Mouse (Mus musculus) frontal cortex, adult 2 months (tissue): ENCODE data around the gene Ank2. TPM values are rescaled to one million over a fixed set of nuclear protein-coding genes. Genes with fewer than 3 reads are reported as not detected.

ENCODE experiments used
- DNase-seq, 2 experiments: peaks; one replicate each; pipeline ENCODE4 v3.0.0; 2022; ENCODE audit warnings: low spot score in 1 of 2; ENCODE audit errors: extremely low spot score in 1 of 2
- polyA plus RNA-seq: library from polyadenylated mRNA; depleted of rRNA; stranded (reverse); fragments of >200 nt; gene quantifications from 2 replicates; pipeline ENCODE4 v1.2.3, GENCODE M21; 2012

Gene Ank2
- polyA plus RNA-seq, 1 experiment: 402 TPM

GRCm38 (mm10) chr3:127200789-127201188, 298.4 kb downstream of the Ank2 start:
- no peak for DNase-seq

DNA sequence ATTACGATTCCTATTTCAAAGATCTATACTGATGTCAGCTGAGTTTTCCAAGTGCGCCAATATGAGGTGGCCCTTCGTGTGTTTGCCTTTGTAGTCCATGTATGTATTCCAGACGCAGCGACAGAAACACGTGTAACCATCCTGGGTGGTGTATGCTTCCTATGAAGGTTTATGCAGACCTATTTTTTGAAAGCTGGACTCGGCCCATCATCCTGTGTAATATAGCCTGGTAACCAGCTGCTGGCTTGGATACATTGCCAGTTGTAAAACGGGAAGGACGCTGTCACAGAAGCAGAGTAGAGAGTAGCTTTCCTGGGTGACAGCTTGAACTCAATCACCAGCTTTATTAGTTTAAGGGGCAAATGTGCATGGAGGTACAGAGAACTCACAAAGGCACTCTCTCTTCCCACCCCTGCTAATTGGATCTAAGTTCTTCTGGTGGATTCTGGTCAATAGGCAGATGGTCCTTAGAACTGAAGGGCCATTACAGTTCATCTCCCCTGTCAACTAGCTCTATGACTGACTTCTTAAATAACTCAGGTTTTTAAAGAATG, 300.0 kb downstream of the Ank2 start:
- DNase-seq: no peak

DNA sequence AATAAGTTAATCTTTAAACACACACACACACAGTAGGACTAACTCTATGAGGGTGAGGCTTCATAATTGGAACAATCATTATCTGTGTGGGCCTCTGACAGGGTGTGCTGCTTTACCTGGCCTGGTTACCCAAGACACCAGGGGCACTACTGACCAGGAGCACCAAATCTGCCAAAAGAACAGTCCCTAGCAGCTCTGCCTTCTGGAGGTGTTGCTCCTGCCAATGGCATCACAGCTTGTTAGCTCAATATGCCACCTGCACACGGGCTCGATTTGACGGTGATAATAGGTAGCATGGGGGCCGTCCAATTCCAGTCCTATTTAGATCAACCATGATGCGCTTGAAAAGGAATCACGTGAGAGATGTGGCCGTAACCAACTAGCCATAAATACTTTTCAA, 300.5 kb downstream of the Ank2 start:
- DNase-seq: no peak

DNA sequence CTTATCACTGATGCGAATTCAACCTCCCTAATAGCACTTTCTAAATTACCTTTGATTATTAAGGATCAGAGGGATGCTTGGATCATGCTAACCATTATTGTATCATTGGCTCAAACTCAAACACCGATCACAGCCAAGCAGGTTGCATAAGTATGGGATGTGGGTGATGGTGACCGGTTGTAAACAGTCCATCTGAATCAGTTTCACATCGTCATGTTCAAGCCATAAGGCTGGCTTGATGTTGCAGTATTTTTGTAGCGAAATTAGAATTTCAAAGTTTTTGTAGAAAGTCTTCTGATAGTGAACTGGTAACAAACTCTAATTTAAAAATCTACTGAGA, 310.4 kb downstream of the Ank2 start:
- DNase-seq: no peak

GRCm38 (mm10) chr3:127188086-127188788, 310.9 kb downstream of the Ank2 start:
- DNase-seq: no peak

DNA sequence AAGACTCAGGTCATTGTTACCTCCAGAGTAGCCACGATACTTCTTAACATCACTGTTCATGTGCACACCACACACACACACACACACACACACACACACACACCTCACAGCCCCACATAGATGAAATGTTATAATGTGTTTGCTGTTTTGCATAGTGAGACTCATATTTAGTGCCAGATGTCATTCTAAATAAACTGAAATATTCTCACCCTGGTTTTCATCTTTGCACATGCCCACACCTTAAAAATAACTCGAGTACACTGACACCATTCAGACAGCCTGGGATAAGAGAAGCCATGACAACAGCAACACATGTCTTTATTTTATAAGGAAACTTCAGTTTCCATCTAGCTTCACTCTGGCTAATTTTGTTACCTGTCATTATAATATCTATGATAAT, 312.1 kb downstream of the Ank2 start:
- DNase-seq: no peak

DNA sequence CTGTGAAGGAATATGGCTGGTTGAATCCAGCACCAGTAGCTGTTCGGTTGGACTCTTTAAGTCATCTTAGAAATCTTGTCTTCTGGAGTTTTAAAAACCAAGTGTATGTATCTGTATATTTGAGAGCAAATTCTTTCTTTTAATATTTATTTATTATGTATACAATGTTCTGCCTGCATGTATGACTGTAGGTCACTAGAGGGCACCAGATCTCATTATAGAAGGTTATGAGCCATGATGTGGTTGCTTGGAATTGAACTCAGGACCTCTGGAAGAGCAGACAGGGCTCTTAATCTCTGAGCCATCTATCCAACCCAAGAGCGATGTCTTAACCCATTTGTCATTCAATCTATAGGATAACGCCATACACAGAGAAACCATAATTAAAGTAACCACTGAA, 312.9 kb downstream of the Ank2 start:
- no peak for DNase-seq

GRCm38 (mm10) chr3:127183998-127184753, 315.0 kb downstream of the Ank2 start:
- peak in 1 of 2 experiments; percentile 59 for DNase-seq

DNA sequence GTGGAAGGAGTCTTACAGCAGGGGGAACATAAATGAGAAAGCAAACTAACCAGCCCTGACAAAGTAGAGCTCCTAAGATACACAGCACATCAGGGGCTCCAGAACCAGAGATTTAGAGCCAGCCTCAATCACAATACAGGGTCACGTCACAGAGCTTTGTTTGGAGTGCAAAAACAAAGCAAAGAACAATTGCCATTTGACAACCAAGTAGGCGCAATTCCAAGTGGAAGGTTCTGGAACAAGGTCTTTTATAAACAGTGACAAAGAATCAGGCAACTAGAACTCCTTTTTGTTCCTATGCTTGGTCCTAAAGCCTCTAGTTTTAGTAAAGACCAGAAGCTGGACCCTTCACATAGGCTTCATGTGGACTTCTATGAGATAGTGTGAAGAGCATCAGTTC, 326.5 kb downstream of the Ank2 start:
- no peak for DNase-seq

- DNase-seq: no peak
These were observed 328.9 kb downstream of the Ank2 start for GRCm38 (mm10) chr3:127170246-127170645.

DNA sequence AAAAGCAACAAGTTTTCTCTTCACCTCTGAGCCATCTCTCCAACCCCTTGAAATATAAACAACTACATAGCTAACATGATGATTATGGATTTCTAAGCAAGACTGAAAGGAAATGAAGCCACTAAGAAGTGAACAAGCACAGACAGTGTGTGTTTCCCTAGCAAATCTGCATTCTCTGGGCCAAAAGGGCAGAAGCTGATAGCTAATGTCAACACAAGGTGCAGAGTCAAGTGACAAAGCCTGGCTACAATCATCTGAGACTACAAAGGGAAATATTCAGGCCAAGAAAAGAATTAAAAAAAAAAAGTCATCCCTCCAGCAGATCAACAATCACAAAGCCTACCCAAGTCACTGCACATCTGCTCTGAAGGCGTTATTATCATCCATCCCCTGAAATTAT, 330.0 kb downstream of the Ank2 start:
- DNase-seq: no peak

DNA sequence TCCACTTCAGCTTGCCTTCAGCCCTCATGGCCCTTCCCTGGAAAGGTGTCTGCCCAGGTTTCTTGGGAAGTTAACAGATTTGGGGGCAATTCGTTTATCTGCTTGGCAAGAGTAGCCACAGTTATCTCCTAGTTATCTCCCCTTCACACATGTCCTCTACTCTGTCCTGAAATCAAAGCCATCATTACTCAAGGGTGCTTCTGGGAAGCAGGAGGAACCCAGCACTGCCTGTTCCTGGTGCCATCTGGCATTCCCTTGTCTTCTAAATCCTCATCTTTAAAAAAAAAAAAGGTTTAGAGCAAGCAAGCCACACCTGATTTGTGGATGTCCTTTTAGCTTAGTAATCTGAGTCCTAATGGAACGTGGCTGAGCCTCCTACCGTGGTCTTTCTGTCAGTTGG, 335.4 kb downstream of the Ank2 start:
- DNase-seq: no peak

DNA sequence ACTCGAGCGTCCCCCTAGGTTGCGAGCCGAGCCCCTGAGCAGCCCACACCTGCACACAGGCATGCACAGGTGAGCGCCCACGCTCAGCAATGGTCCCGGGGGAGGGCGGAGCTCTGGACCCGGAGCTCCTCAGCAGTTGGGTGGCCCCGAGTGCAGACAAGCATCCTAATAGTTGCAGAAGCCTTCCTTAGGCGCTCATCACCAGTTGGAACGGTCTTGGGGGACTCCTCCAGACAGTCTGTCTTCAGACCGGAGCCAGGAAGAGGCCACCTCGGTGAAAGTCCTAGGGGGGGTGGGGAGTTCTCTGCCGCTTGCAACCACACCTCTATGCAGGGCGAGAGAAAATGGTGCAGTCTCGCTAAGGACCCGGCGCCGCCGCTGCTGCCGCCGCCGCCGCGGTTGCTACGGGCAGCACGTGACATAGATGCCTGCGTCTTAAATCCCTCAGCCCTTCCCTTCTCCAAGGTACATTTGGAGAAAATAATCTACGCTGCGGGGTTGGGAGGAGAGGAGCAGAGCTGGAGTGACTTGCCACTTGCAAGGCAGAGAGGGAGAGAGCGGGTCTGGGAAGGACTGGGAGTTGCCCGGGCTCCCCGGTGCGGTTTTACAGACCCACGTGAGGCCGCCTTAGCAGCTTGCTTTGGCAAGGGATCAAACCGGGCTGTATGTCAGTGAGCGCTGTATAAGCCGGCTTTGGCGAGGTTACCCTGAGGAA, 337.0 kb downstream of the Ank2 start:
- DNase-seq: peak; percentile 70 to 83

GRCm38 (mm10) chr3:127161085-127161837, 337.9 kb downstream of the Ank2 start:
- DNase-seq: no peak

GRCm38 (mm10) chr3:127157706-127158105, 341.4 kb downstream of the Ank2 start:
- DNase-seq: no peak

DNA sequence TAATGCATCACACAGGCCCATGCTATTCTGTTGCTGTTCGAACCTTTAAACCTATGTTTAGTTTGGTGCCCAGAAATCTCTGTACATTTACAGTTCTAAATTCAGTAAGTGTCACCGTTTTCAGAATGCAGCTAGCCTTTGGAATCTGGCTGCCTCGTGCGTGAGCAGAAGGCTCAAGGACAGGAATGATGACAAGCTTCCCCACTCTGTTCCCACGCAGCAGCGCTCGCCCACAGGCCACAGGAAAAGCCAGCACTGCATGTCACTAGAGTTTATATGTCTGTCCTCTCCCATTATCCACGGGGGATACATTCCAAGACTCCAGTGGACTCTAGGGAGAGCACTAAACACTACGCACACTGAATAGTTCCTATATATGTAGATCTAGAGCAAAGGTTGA, 343.1 kb downstream of the Ank2 start:
- DNase-seq: peak; percentile 49 to 75

DNA sequence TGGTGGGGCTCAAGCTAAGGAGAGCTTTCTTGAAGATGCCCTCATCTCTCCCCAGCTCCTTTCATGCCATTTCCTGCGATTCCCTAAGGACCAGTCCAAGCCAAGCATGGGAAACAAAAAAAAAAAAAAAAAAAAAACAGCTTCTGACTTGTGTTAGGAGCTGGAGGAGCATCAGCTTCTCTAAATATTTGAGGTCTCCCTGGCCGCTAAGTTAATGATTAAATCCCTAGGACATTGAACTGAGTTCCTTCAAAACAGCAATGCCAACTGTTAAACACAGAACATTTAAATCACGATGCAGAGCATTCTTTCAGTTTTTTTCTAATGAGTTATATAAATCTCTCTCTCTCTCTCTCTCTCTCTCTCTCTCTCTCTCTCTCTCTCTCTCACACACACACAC, 345.3 kb downstream of the Ank2 start:
- DNase-seq: no peak

DNA sequence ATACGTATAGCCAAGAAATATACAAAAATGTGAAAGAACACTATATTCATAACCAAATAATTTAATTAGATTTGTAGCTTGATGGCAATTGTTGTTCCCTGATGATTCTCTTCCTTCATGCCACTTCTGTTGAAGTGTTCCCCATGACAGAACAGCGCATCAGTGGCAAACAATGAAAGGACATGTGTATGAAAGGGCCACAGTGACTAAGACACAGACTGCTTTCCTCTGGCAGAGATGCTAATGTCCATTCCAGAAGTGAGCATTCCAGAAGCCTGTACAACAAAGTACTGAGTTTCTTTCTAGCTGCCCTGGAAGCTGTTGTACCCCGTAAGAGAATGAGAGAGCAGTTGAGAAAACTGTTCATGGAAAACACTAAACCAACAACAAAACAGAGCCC, 345.7 kb downstream of the Ank2 start:
- no peak for DNase-seq

- DNase-seq: no peak
These were observed 350.5 kb downstream of the Ank2 start for GRCm38 (mm10) chr3:127148648-127149047.

- DNase-seq: no peak
These were observed 358.6 kb downstream of the Ank2 start for GRCm38 (mm10) chr3:127140590-127140989.

- DNase-seq: no peak
These were observed 359.5 kb downstream of the Ank2 start for GRCm38 (mm10) chr3:127139638-127140037.
